Mouse (Mus musculus): ENCODE data around the gene Zfhx2. TPM values are rescaled to one million over a fixed set of nuclear protein-coding genes. Genes with fewer than 3 reads are reported as not detected.

Gene Zfhx2
- polyA plus RNA-seq, 1 experiment from 2014 or later, result 39.9 TPM

DNA sequence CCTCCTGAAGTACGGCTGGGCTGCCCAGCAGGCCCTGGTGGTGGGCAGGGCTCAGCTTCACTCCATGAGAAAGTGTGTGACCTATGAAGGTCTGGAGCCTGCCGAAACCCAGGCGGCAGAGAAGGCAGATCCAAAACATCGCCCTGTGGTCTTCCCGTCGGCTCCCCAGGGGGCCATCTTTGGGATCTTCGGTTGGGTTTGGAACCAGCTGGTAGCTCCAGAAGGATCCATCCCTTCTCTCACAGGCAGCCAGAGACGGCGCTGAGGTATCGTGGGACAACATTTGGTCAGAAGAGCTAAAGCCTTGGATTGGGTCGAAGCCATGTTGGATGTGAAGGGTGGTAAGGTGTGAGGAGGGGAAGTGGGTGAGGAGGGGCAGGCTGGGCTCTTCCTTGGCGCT, 17.7 kb downstream of the Zfhx2 start:
- 95% methylated on average over 12 of the region's 12 CpGs for whole genome bisulfite sequencing
- no peaks in the 10 kb centered on the region for H3K9me3 ChIP-seq
- H3K27me3 ChIP-seq, result no peaks in the 10 kb centered on the region
- H3K9ac ChIP-seq (replicated peaks), result no peak overlapping the region
- H3K4me1 ChIP-seq (replicated peaks), result peaks cover 51% of the 10 kb centered on the region
- no peak overlapping the region for H3K27ac ChIP-seq
- ATAC-seq, result no peak
- H3K36me3 ChIP-seq, result peaks cover 58% of the 10 kb centered on the region
- no peak overlapping the region for H3K4me2 ChIP-seq (replicated peaks)
- H3K4me3 ChIP-seq (replicated peaks), result no peak overlapping the region

GRCm38 (mm10) chr14:55071756-55072155, 20.4 kb downstream of the Zfhx2 start:
- Histone ChIP-seq H3K4me3 (replicated peaks) (no peak overlapping the region), H3K36me3 (peaks cover 84% of the 10 kb centered on the region), H3K27ac (0 out of 2 replicates have a peak overlapping the region, but pooled peaks have one; percentile 30), H3K4me1 (replicated peaks) (peaks cover 25% of the 10 kb centered on the region), H3K27me3 (no peaks in the 10 kb centered on the region), H3K9me3 (no peaks in the 10 kb centered on the region), H3K4me2 (replicated peaks) (no peak overlapping the region), H3K9ac (replicated peaks) (no peak overlapping the region; the same call in 1 of the 2 replicates)
- 38% methylated on average over 19 of the region's 19 CpGs for WGBS
- no peak for ATAC-seq

DNA sequence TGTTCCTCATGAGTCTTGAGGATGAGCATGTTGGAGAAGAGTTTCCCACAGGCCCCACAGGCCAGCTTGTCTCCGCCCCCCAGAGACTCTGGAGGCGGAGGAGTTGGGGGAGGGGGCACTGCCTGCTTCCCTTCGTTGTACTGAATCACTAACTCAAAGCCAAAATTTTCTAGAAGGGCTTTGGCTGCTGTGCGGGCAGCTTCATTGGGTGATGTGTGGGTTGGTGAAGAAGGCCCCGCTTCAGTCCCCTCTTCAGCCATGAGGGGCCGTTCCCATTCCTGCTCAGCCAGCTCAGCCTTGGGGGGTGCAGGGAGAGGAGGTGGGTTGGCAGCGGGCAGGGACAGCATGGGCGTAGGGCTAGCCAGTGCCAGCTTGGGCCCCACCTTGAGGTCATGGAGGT, 26.1 kb downstream of the Zfhx2 start:
- ATAC-seq, result no peak
- no peak overlapping the region for H3K27ac ChIP-seq
- H3K9ac ChIP-seq (replicated peaks), result no peak overlapping the region
- no peak overlapping the region for H3K4me3 ChIP-seq (replicated peaks)
- no peaks in the 10 kb centered on the region for H3K27me3 ChIP-seq
- 94% methylated on average over 8 of the region's 8 CpGs for WGBS
- H3K4me1 ChIP-seq (replicated peaks), result peaks cover 28% of the 10 kb centered on the region
- H3K36me3 ChIP-seq, result peaks cover 92% of the 10 kb centered on the region
- H3K4me2 ChIP-seq (replicated peaks), result no peak overlapping the region
- no peaks in the 10 kb centered on the region for H3K9me3 ChIP-seq

- WGBS, result 91% methylated on average over 13 of the region's 13 CpGs
- Histone ChIP-seq H3K36me3 (peaks cover 86% of the 10 kb centered on the region), H3K4me1 (replicated peaks) (peaks cover 34% of the 10 kb centered on the region)
Observed at GRCm38 (mm10) chr14:55065391-55065790, 26.7 kb downstream of the Zfhx2 start.

GRCm38 (mm10) chr14:55064481-55065370, 27.4 kb downstream of the Zfhx2 start:
- Histone ChIP-seq H3K4me2 (replicated peaks) (no peak overlapping the region), H3K9ac (replicated peaks) (no peak overlapping the region), H3K4me1 (replicated peaks) (peaks cover 39% of the 10 kb centered on the region), H3K4me3 (replicated peaks) (no peak overlapping the region), H3K27ac (no peak overlapping the region; the same call in 1 of the 2 replicates), H3K27me3 (no peaks in the 10 kb centered on the region), H3K36me3 (peaks cover 79% of the 10 kb centered on the region), H3K9me3 (no peaks in the 10 kb centered on the region)
- WGBS, result 83% methylated on average over 35 of the region's 35 CpGs
- no peak for ATAC-seq

More at GRCm38 (mm10) chr14:55065391-55065790, 26.7 kb downstream of the Zfhx2 start:
- Histone ChIP-seq H3K9me3 (no peaks in the 10 kb centered on the region), H3K27me3 (no peaks in the 10 kb centered on the region), H3K4me2 (replicated peaks) (no peak overlapping the region), H3K4me3 (replicated peaks) (no peak overlapping the region), H3K27ac (no peak overlapping the region), H3K9ac (replicated peaks) (no peak overlapping the region)
- ATAC-seq, result no peak

GRCm38 (mm10) chr14:55063581-55064381, 28.3 kb downstream of the Zfhx2 start:
- no peaks in the 10 kb centered on the region for H3K27me3 ChIP-seq
- H3K9me3 ChIP-seq, result no peaks in the 10 kb centered on the region
- peaks cover 44% of the 10 kb centered on the region for H3K4me1 ChIP-seq (replicated peaks)
- H3K4me2 ChIP-seq (replicated peaks), result no peak overlapping the region
- H3K27ac ChIP-seq, result no peak overlapping the region; the same call in 1 of the 2 replicates
- WGBS, result 89% methylated on average over 22 of the region's 22 CpGs
- H3K4me3 ChIP-seq (replicated peaks), result no peak overlapping the region
- H3K36me3 ChIP-seq, result peaks cover 70% of the 10 kb centered on the region
- no peak for ATAC-seq
- H3K9ac ChIP-seq (replicated peaks), result no peak overlapping the region

DNA sequence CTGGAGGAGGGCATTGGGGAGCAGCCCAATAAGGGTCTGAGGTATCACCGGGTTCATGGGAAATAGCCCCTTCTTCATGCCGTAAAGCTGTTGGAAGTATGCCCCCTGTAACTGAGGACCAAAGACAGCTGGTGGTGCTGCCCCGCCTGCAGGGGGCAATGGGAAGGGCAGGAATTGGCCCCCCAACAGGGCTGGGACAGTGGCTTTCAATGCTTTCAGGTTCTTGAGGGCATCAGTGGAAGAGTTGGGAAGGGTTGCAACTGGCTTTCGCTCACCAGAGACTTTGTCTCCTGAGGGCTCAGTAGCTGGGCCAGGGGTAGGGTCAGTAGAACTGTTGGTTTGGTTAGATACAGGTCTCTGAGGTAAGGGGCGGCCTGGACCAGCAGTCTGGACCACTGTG, 29.0 kb downstream of the Zfhx2 start:
- no peak overlapping the region for H3K4me3 ChIP-seq (replicated peaks)
- peaks cover 63% of the 10 kb centered on the region for H3K36me3 ChIP-seq
- WGBS, result 93% methylated on average over 5 of the region's 5 CpGs
- no peak overlapping the region for H3K9ac ChIP-seq (replicated peaks)
- peaks cover 44% of the 10 kb centered on the region for H3K4me1 ChIP-seq (replicated peaks)
- no peak overlapping the region for H3K4me2 ChIP-seq (replicated peaks)
- peak overlapping the region; percentile 30; the same call in 1 of the 2 replicates for H3K27ac ChIP-seq
- ATAC-seq, result no peak
- no peaks in the 10 kb centered on the region for H3K27me3 ChIP-seq
- H3K9me3 ChIP-seq, result no peaks in the 10 kb centered on the region

- H3K9ac ChIP-seq (replicated peaks), result no peak overlapping the region
Observed at GRCm38 (mm10) chr14:55062626-55063025, 29.5 kb downstream of the Zfhx2 start.

GRCm38 (mm10) chr14:55061845-55062244, 30.3 kb downstream of the Zfhx2 start:
- H3K27ac ChIP-seq, result no peak overlapping the region
- WGBS, result 46% methylated on average over 7 of the region's 7 CpGs
- H3K9ac ChIP-seq (replicated peaks), result no peak overlapping the region
- H3K4me1 ChIP-seq (replicated peaks), result peaks cover 44% of the 10 kb centered on the region
- no peak overlapping the region for H3K4me2 ChIP-seq (replicated peaks)
- no peak overlapping the region for H3K4me3 ChIP-seq (replicated peaks)
- H3K36me3 ChIP-seq, result peaks cover 51% of the 10 kb centered on the region
- ATAC-seq, result no peak
- no peaks in the 10 kb centered on the region for H3K9me3 ChIP-seq
- H3K27me3 ChIP-seq, result no peaks in the 10 kb centered on the region

More at GRCm38 (mm10) chr14:55062626-55063025, 29.5 kb downstream of the Zfhx2 start:
- Histone ChIP-seq H3K4me2 (replicated peaks) (no peak overlapping the region; the same call in 1 of the 2 replicates), H3K4me3 (replicated peaks) (no peak overlapping the region), H3K27me3 (no peaks in the 10 kb centered on the region), H3K4me1 (replicated peaks) (peaks cover 44% of the 10 kb centered on the region), H3K36me3 (peaks cover 58% of the 10 kb centered on the region), H3K27ac (peak overlapping the region; percentile 30; the same call in 1 of the 2 replicates), H3K9me3 (no peaks in the 10 kb centered on the region)
- 24% methylated on average over 17 of the region's 17 CpGs for WGBS
- ATAC-seq, result peak; percentile 68

DNA sequence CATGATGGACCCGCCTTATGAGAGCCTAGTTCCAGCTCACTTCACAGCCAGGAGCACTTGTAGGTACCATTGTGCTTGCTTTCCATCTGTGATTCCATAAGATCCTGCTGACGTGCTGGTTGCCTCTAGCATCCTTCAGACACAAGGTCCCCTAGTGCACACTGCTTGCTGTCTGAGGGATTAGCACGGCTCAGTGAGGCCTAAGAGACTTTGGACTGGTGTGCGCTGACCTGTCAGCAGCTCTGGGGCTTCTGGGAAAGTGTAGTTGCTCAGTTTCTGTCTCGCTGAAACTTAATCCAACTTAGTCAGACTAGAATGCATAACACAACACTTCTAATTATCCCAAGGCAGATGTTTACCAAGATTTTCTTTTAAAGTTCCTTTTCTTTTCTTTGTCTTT, 32.2 kb downstream of the Zfhx2 start:
- H3K9ac ChIP-seq (replicated peaks), result no peak overlapping the region
- peaks cover 31% of the 10 kb centered on the region for H3K36me3 ChIP-seq
- no peak overlapping the region for H3K4me3 ChIP-seq (replicated peaks)
- no peaks in the 10 kb centered on the region for H3K9me3 ChIP-seq
- peak overlapping the region; percentile 54; the same call in 1 of the 2 replicates for H3K27ac ChIP-seq
- whole genome bisulfite sequencing, result 23% methylated on average over 5 of the region's 5 CpGs
- no peaks in the 10 kb centered on the region for H3K27me3 ChIP-seq
- ATAC-seq, result no peak
- peaks cover 47% of the 10 kb centered on the region for H3K4me1 ChIP-seq (replicated peaks)
- H3K4me2 ChIP-seq (replicated peaks), result no peak overlapping the region

- H3K4me1 ChIP-seq (replicated peaks), result peaks cover 54% of the 10 kb centered on the region
- 98% methylated on average over 1 of the region's 1 CpGs for WGBS
Observed at GRCm38 (mm10) chr14:55059009-55059408, 33.1 kb downstream of the Zfhx2 start.

More at GRCm38 (mm10) chr14:55059009-55059408, 33.1 kb downstream of the Zfhx2 start:
- Histone ChIP-seq H3K4me2 (replicated peaks) (no peak overlapping the region), H3K9ac (replicated peaks) (no peak overlapping the region), H3K4me3 (replicated peaks) (no peak overlapping the region), H3K36me3 (peaks cover 22% of the 10 kb centered on the region), H3K27ac (no peak overlapping the region), H3K9me3 (no peaks in the 10 kb centered on the region), H3K27me3 (no peaks in the 10 kb centered on the region)
- no peak for ATAC-seq

All from midbrain, embryonic 13.5 days (tissue).